In genomic region chr19:53415198-53415597, GRCm38 (mm10) we compare ENCODE assay signal across 20 mouse cellular contexts. TPM values are rescaled to one million over a fixed set of nuclear protein-coding genes. Genes with fewer than 3 reads are reported as not detected.
DNase-seq lines count a peak whose midpoint lies in the region; ATAC-seq lines count a peak whose summit lies in the region.
"Had no signal": no experiment of that assay in that cellular context is flagged by ENCODE, and none has a peak within 500 bp of the region (broad histone marks: within the 10 kb centered on the region; RNA-seq: fewer than 3 reads in every experiment).

No protein-coding gene starts in this region.

- intact Hi-C loops in left cerebral cortex, postnatal 14 days (cut with DNase I): loop anchor here (5.0 kb wide), 1 partner anchor 117 kb away; no protein-coding TSS in a partner anchor

- H3K36me3 ChIP-seq in intestine, embryonic 16.5 days (ENCODE audit: control insufficient read depth, insufficient read depth, low read length): no peaks in the 10 kb centered on the region
- H3K36me3 ChIP-seq: embryonic facial prominence, embryonic 10.5 days; heart, embryonic 15.5 days; neural tube, embryonic 15.5 days had no signal

- no peak overlapping the region for H3K4me3 ChIP-seq in intestine, embryonic 16.5 days (ENCODE audit: low read length)
- H3K4me3 ChIP-seq: embryonic facial prominence, embryonic 10.5 days; heart, embryonic 15.5 days; neural tube, embryonic 15.5 days had no signal

- H3K9ac ChIP-seq in intestine, embryonic 16.5 days (ENCODE audit: low read depth, low read length): no peak overlapping the region
- H3K9ac ChIP-seq: heart, embryonic 15.5 days; neural tube, embryonic 15.5 days had no signal

- no peak overlapping the region for H3K27ac ChIP-seq in intestine, embryonic 16.5 days (ENCODE audit: low read length)
- H3K27ac ChIP-seq: embryonic facial prominence, embryonic 10.5 days; heart, embryonic 15.5 days; neural tube, embryonic 15.5 days had no signal

- no peaks in the 10 kb centered on the region for H3K9me3 ChIP-seq in intestine, embryonic 16.5 days (ENCODE audit: control insufficient read depth, low read length)
- H3K9me3 ChIP-seq: embryonic facial prominence, embryonic 10.5 days; heart, embryonic 15.5 days; neural tube, embryonic 15.5 days had no signal

- DNase-seq in layer of hippocampus, adult 11-12 months (ENCODE audit: low spot score): peak; percentile 52
- no peak for DNase-seq in layer of hippocampus, adult 9-10 months (ENCODE audit: low spot score)
- peak; percentile 62 for DNase-seq in right cerebral cortex, postnatal 25 days
- no peak for DNase-seq in right cerebral cortex, postnatal 14 days
- peak; percentile 41 to 58 for DNase-seq in left cerebral cortex, postnatal 14 days (ENCODE audit: low spot score in 2 of 2)
- DNase-seq in urinary bladder, postnatal 25 days (ENCODE audit: low spot score): no peak
- DNase-seq: cerebellum, postnatal 36 days; lung, postnatal 14 days; spleen, adult 18-20 months; thymus, postnatal 4 days had no signal

- no peak for ATAC-seq in intestine, embryonic 16.5 days

- whole genome bisulfite sequencing in intestine, embryonic 16.5 days: 83% methylated on average over 17 of the region's 17 CpGs

- no peaks in the 10 kb centered on the region for H3K27me3 ChIP-seq in intestine, embryonic 16.5 days (replicated peaks; ENCODE audit: control insufficient read depth, insufficient read depth, low read length)
- H3K27me3 ChIP-seq: heart, embryonic 15.5 days; neural tube, embryonic 15.5 days had no signal

- peaks cover 5% of the 10 kb centered on the region; the same call in 1 of the 2 replicates for H3K4me1 ChIP-seq in intestine, embryonic 16.5 days (ENCODE audit: control insufficient read depth, insufficient read depth, low read length)
- H3K4me1 ChIP-seq: neural tube, embryonic 15.5 days had no signal

- H3K4me2 ChIP-seq in intestine, embryonic 16.5 days (ENCODE audit: low read depth, low read length): no peak overlapping the region
- H3K4me2 ChIP-seq: heart, embryonic 15.5 days; neural tube, embryonic 15.5 days had no signal

RNA-seq across cellular contexts. Expression of gene Smndc1, which starts 24.8 kb away (rescaled TPM):
- total RNA-seq in left cerebral cortex, postnatal 14 days (2021): 10 to 100 TPM; 35.3 to 36.2 TPM
- polyA plus RNA-seq in intestine, embryonic 16.5 days (2015; fragmentation: Nextera tagmentation; extraction: Ambion mirVana): 36.3 and 40.5 TPM in 2 replicates

RNA-seq across cellular contexts. Expression of gene Gm10197, which starts 43.6 kb away (rescaled TPM):
- not detected for total RNA-seq in left cerebral cortex, postnatal 14 days (2021)
- not detected in 2 replicates for polyA plus RNA-seq in intestine, embryonic 16.5 days (2015; fragmentation: Nextera tagmentation; extraction: Ambion mirVana)
- total RNA-seq: layer of hippocampus, adult 8-10 months; liver, adult 2 months had no signal
- polyA plus RNA-seq: gonadal fat pad, adult 2 months; heart, embryonic 15.5 days; hindbrain, embryonic 11.5 days; kidney, embryonic 16.5 days; liver, adult 2 months; neural tube, embryonic 15.5 days; stomach, embryonic 16.5 days had no signal

Comparison
In these comparisons a context has a peak if more than half of its experiments do, and no peak if none do; other contexts are left out.
1. DNase-seq: peak in layer of hippocampus, adult 11-12 months (single experiment), right cerebral cortex, postnatal 25 days (single experiment) and left cerebral cortex, postnatal 14 days (2 of 2); none in layer of hippocampus, adult 9-10 months (single experiment), right cerebral cortex, postnatal 14 days (single experiment) and urinary bladder, postnatal 25 days (single experiment).